ENCODE assay signal across 7 mouse cellular contexts in the genomic region with DNA sequence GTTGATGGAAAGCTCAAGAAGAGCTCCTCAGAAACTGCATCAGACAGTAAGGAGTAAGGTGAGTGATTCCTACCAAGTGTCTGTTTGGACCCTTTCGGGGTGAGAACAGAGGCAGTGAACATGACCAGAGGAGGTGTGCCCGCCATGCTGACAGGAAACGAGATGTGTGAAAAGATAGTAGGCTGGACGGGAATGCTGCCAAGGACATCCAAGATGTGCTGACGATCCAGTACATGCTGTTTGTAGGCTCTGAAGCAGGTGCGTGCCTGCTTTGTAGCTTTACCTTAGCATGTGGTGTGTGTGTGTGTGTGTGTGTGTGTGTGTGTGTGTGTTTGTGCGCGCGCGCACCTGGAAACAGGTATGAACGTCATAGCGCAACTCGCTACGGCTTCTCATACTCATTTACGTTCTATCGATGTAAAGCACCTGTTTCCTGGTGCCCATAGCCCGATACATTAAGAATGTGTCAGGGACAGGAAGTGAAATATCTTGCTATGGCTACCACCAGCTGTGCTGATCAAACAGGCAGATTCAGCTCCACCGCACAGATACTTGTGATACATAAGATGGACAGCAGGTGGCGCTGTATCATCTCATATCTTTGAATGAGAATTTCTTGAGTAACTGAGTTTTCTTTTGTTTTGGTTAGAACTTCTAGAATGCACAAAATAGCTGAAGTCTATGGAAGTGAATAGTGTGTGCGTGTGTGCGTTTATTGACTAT.
DNase-seq lines count a peak whose midpoint lies in the region; ATAC-seq and TF ChIP-seq lines count a peak whose summit lies in the region.

No protein-coding gene starts in this region.

- no peak overlapping the region for H3K4me3 ChIP-seq in thymus, adult 2 months (ENCODE audit: control insufficient read depth, insufficient read depth, low read length)
- no peak overlapping the region for H3K4me3 ChIP-seq in forebrain, embryonic 15.5 days
- H3K4me3 ChIP-seq in kidney, postnatal 0 days (replicated peaks; ENCODE audit: low read depth, low read length): no peak overlapping the region
- no peak overlapping the region for H3K4me3 ChIP-seq in liver, embryonic 11.5 days (ENCODE audit: low read depth, low read length)

- no peak overlapping the region for H3K9ac ChIP-seq in forebrain, embryonic 15.5 days (replicated peaks)
- H3K9ac ChIP-seq in kidney, postnatal 0 days (ENCODE audit: low read depth, low read length): no peak overlapping the region
- no peak overlapping the region for H3K9ac ChIP-seq in liver, embryonic 11.5 days (ENCODE audit: low read depth, low read length)

- peak; percentile 8 for DNase-seq in thymus, adult 2 months
- DNase-seq in thymus, adult 18-20 months: no peak
- DNase-seq in c-Kit-positive CD71-positive TER-119-negative erythroid progenitor cells, embryonic 14.5 days (ENCODE audit: low read depth): peak; percentile 5
- DNase-seq in kidney, postnatal 0 days (ENCODE audit: low spot score): peak; percentile 76
- DNase-seq in liver, embryonic 11.5 days (ENCODE audit: low spot score): peak; percentile 33
- DNase-seq in right cerebral cortex, adult 2 months (ENCODE audit: low spot score in 2 of 2): peak; percentile 79 to 83

- H3K4me2 ChIP-seq in forebrain, embryonic 15.5 days (replicated peaks): no peak overlapping the region
- H3K4me2 ChIP-seq in kidney, postnatal 0 days (ENCODE audit: low read length): no peak overlapping the region
- no peak overlapping the region for H3K4me2 ChIP-seq in liver, embryonic 11.5 days

- no peaks in the 10 kb centered on the region for H3K9me3 ChIP-seq in forebrain, embryonic 15.5 days
- H3K9me3 ChIP-seq in kidney, postnatal 0 days (replicated peaks; ENCODE audit: low read length): no peaks in the 10 kb centered on the region
- no peaks in the 10 kb centered on the region for H3K9me3 ChIP-seq in liver, embryonic 11.5 days (ENCODE audit: control insufficient read depth, low read length)

- no peak overlapping the region for H3K27ac ChIP-seq in thymus, adult 2 months (ENCODE audit: control insufficient read depth, insufficient read depth, low read length)
- H3K27ac ChIP-seq in forebrain, embryonic 15.5 days (replicated peaks): no peak overlapping the region
- H3K27ac ChIP-seq in kidney, postnatal 0 days: no peak overlapping the region
- H3K27ac ChIP-seq in liver, embryonic 11.5 days (ENCODE audit: low read depth, low read length): no peak overlapping the region

- H3K36me3 ChIP-seq in thymus, adult 2 months (ENCODE audit: control insufficient read depth, insufficient read depth, low read length): no peaks in the 10 kb centered on the region
- H3K36me3 ChIP-seq in forebrain, embryonic 15.5 days: no peaks in the 10 kb centered on the region
- no peaks in the 10 kb centered on the region for H3K36me3 ChIP-seq in kidney, postnatal 0 days (ENCODE audit: insufficient read depth, low read length)
- H3K36me3 ChIP-seq in liver, embryonic 11.5 days (ENCODE audit: control insufficient read depth, insufficient read depth, low read length): no peaks in the 10 kb centered on the region

- TF ChIP-seq CTCF in thymus, adult 2 months (IDR thresholded peaks at IDR 0.05; ENCODE audit: borderline replicate concordance, control insufficient read depth, extremely low read depth, insufficient read depth, low read length, poor library complexity): no peak
- peak; percentile 79 for TF ChIP-seq CTCF in kidney, postnatal 0 days (IDR thresholded peaks at IDR 0.05; ENCODE audit: low read depth)

- H3K4me1 ChIP-seq in thymus, adult 2 months (replicated peaks; ENCODE audit: control insufficient read depth, insufficient read depth, low read length): no peaks in the 10 kb centered on the region
- 0 out of 2 replicates have a peak, but pooled peaks cover 3% of the 10 kb centered on the region for H3K4me1 ChIP-seq in forebrain, embryonic 15.5 days
- H3K4me1 ChIP-seq in kidney, postnatal 0 days (replicated peaks; ENCODE audit: insufficient read depth, low read length): no peaks in the 10 kb centered on the region
- no peaks in the 10 kb centered on the region for H3K4me1 ChIP-seq in liver, embryonic 11.5 days (replicated peaks; ENCODE audit: control insufficient read depth, insufficient read depth, low read length)

- H3K27me3 ChIP-seq in thymus, adult 2 months (ENCODE audit: control insufficient read depth, insufficient read depth, low read length): no peaks in the 10 kb centered on the region
- no peaks in the 10 kb centered on the region for H3K27me3 ChIP-seq in forebrain, embryonic 15.5 days
- H3K27me3 ChIP-seq in kidney, postnatal 0 days (ENCODE audit: insufficient read depth, low read length): no peaks in the 10 kb centered on the region
- no peaks in the 10 kb centered on the region for H3K27me3 ChIP-seq in liver, embryonic 11.5 days (replicated peaks; ENCODE audit: control insufficient read depth, insufficient read depth, low read length)

- TF ChIP-seq POLR2A in thymus, adult 2 months (IDR thresholded peaks at IDR 0.05; ENCODE audit: control insufficient read depth, extremely low read depth, insufficient read depth, low read length, poor library complexity): no peak

- peak; percentile 58; the same call in 1 of the 2 replicates for ATAC-seq in forebrain, embryonic 15.5 days (replicated peaks)
- no peak; the same call in 1 of the 2 replicates for ATAC-seq in kidney, postnatal 0 days (replicated peaks; ENCODE audit: low FRiP score, low read depth)
- no peak for ATAC-seq in liver, embryonic 11.5 days (replicated peaks; ENCODE audit: low FRiP score)

- WGBS in thymus, adult 2 months: 41% methylated on average over 21 of the region's 21 CpGs
- 53% methylated on average over 21 of the region's 21 CpGs for WGBS in forebrain, embryonic 15.5 days
- 53% methylated on average over 21 of the region's 21 CpGs for WGBS in kidney, postnatal 0 days
- WGBS in liver, embryonic 11.5 days: 43% methylated on average over 21 of the region's 21 CpGs

Comparison
In these comparisons a context has a peak if more than half of its experiments do, and no peak if none do; other contexts are left out.
1. DNase-seq: peak in thymus, adult 2 months (single experiment), c-Kit-positive CD71-positive TER-119-negative erythroid progenitor cells, embryonic 14.5 days (single experiment), kidney, postnatal 0 days (single experiment), liver, embryonic 11.5 days (single experiment) and right cerebral cortex, adult 2 months (2 of 2); none in thymus, adult 18-20 months (0 of 2).